Mouse (Mus musculus) megakaryocyte, embryonic 14.5 days (primary cell): ENCODE measurements around the gene Mapkapk5.

Experiments used
- FLI1 ChIP-seq: IDR thresholded peaks from 2 replicates; pipeline ENCODE4 v1.6.1; 2012; ENCODE audit warnings: low read length, inconsistent platforms, mixed read lengths
- GATA1 ChIP-seq: IDR thresholded peaks from 3 replicates; pipeline ENCODE4 v1.6.1; 2012; ENCODE audit warnings: mixed read lengths, low read length, inconsistent platforms, borderline replicate concordance

- TF ChIP-seq GATA1 (no peak), FLI1 (no peak)
Observed at GRCm38 (mm10) chr5:121569881-121570420, 24.2 kb upstream of the Mapkapk5 start.
